Mouse (Mus musculus) ES-E14 (cell line): ENCODE data around the gene Pnmt. TPM values are rescaled to one million over a fixed set of nuclear protein-coding genes. Genes with fewer than 3 reads are reported as not detected.

Experiments
- DNase-seq: peaks from one replicate; pipeline ENCODE4 v3.0.0-alpha.2; 2013; ENCODE audit warnings: low read depth, low spot score
- H3K27ac ChIP-seq: 2 replicates; pipeline ENCODE4 v1.5.1; 2012; ENCODE audit warnings: low read depth, mild to moderate bottlenecking, low read length, moderate library complexity, mixed read lengths; ENCODE audit not compliant: poor library complexity, insufficient read depth, severe bottlenecking
- H3K36me3 ChIP-seq: 2 replicates; pipeline ENCODE4 v1.6.1; 2012; ENCODE audit warnings: mild to moderate bottlenecking, low read length, moderate library complexity, mixed read lengths; ENCODE audit not compliant: control insufficient read depth, poor library complexity, insufficient read depth, severe bottlenecking
- H3K4me1 ChIP-seq, 2 experiments: fragments of 150-350 bp in 1 of 2; sonication (generic) in 1 of 2; 2 replicates each; pipeline ENCODE4 v1.6.1; 2012; ENCODE audit warnings: low read length in 2 of 2, mild to moderate bottlenecking in 1 of 2, mixed read lengths in 1 of 2; ENCODE audit not compliant: control insufficient read depth in 2 of 2, insufficient read depth in 2 of 2, poor library complexity in 1 of 2
- H3K4me3 ChIP-seq, 2 experiments: fragments of 150-350 bp in 1 of 2; sonication (generic) in 1 of 2; 2 replicates each; pipeline ENCODE4 v1.5.1; 2012; ENCODE audit warnings: low read length in 2 of 2, low read depth in 1 of 2, mild to moderate bottlenecking in 1 of 2, mixed read lengths in 1 of 2; ENCODE audit not compliant: insufficient read depth in 1 of 2, poor library complexity in 1 of 2, severe bottlenecking in 1 of 2
- H3K9ac ChIP-seq: 2 replicates; pipeline ENCODE4 v1.6.1; 2012; ENCODE audit warnings: low read depth, mild to moderate bottlenecking, low read length, mixed read lengths; ENCODE audit not compliant: poor library complexity, insufficient read depth, severe bottlenecking
- H3K9me3 ChIP-seq: fragments of 150-350 bp; sonication (generic); 2 replicates; pipeline ENCODE4 v1.6.1; 2012; ENCODE audit warnings: low read depth, mild to moderate bottlenecking, low read length; ENCODE audit not compliant: control insufficient read depth, insufficient read depth
- CHD2 ChIP-seq: IDR thresholded peaks from 2 replicates; pipeline ENCODE4 v1.6.1; 2014; ENCODE audit warnings: mild to moderate bottlenecking, low read depth, low read length, inconsistent platforms
- HCFC1 ChIP-seq: IDR thresholded peaks from 2 replicates; pipeline ENCODE4 v1.6.1; 2012; ENCODE audit warnings: low read length, inconsistent platforms, borderline replicate concordance; ENCODE audit not compliant: insufficient read depth
- MAFK ChIP-seq: IDR thresholded peaks from 2 replicates; pipeline ENCODE4 v1.6.1; 2014; ENCODE audit warnings: mild to moderate bottlenecking, low read depth, low read length, inconsistent platforms; ENCODE audit not compliant: insufficient read depth
- ZC3H11A ChIP-seq: IDR thresholded peaks from 2 replicates; pipeline ENCODE4 v1.6.1; 2012; ENCODE audit warnings: low read depth, mild to moderate bottlenecking, inconsistent platforms, low read length, borderline replicate concordance
- ZNF384 ChIP-seq: IDR thresholded peaks from 2 replicates; pipeline ENCODE4 v1.6.1; 2012; ENCODE audit warnings: low read depth, low read length, inconsistent platforms
- in situ Hi-C, 2 experiments: fragments of 600-800 bp; cut with MboI; formaldehyde crosslinking; loops; one replicate each; pipeline ENCODE4 v1.15.1; 2025; ENCODE audit warnings: low sequenced_read_pairs in 2 of 2, inconsistent platforms in 1 of 2; ENCODE audit not compliant: unreplicated experiment in 2 of 2
- total RNA-seq: library from RNA; depleted of rRNA; stranded (reverse); fragments of 300-350 nt; gene quantifications from 2 replicates; pipeline ENCODE4 v1.2.3, GENCODE M21; 2012

Pnmt gene
- total RNA-seq, 1 experiment, result 0.36 TPM

DNA sequence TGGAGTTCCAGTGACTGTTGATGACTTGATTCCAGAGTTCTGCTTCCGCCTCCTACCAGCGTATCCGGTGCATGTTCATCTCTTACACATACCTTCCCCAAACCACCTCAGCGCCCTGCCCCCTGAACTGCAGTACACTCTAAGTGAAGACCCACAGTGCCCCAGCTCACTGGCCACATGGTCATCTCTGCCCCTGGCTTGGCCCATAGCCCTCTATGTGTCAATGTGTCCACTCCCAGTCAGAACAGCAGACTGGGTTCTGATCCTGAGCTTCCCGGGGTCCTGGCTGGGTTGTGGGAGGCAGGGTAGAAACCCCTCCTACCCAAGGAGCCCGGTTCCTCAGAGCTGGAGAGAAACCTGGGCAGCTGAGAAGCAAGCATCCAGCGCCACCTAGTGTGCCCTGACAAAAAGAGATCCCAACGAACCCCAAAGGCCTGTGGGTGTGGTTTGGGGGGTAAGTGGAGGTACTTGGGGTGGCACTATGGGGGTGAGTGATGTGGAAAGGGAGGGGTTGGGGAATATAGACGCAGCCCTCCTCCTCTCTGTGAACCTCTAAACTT is 3.1 kb downstream of the Pnmt start:
- TF ChIP-seq HCFC1 (no peak), ZC3H11A (no peak), CHD2 (no peak), MAFK (no peak), ZNF384 (no peak)
- H3K9me3 ChIP-seq, result no peaks in the 10 kb centered on the region
- in situ Hi-C loops, result no loop called here
- peaks cover 0 to 31% of the 10 kb centered on the region in 2 experiments; a peak in 1 of 4 replicates for H3K4me1 ChIP-seq
- H3K9ac ChIP-seq, result no peak overlapping the region
- no peaks in the 10 kb centered on the region for H3K36me3 ChIP-seq
- H3K4me3 ChIP-seq, result no peak overlapping the region
- no peak overlapping the region for H3K27ac ChIP-seq
- DNase-seq, result no peak

DNA sequence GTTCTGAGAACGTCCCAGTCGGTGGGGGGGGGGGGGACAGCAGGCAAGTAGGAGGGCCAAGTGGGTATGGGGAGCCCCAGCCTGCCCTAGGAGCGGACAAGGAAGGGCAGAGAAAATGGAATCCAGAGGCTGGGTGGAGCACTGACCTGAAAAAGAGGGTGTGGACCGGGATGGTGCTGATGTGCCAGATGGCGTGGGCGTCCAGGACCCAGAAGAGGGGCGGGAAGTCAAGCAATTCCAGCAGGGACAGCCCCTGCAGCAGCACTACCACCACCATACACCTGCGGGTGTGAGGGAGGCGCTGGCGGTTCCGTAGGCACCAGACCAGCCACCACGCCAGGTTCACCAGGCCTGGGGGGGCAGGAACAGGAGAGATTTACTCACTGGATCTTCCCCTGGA is 3.9 kb downstream of the Pnmt start:
- Histone ChIP-seq H3K27ac (no peak overlapping the region), H3K4me3 (no peak overlapping the region), H3K9ac (no peak overlapping the region), H3K9me3 (no peaks in the 10 kb centered on the region), H3K36me3 (no peaks in the 10 kb centered on the region), H3K4me1 (peaks cover 0 to 31% of the 10 kb centered on the region in 2 experiments; a peak in 1 of 4 replicates)
- in situ Hi-C loops, result no loop called here
- DNase-seq, result no peak
- TF ChIP-seq HCFC1 (no peak), MAFK (no peak), ZC3H11A (no peak), CHD2 (no peak), ZNF384 (no peak)

- peaks cover 0 to 29% of the 10 kb centered on the region in 2 experiments; a peak in 1 of 4 replicates for H3K4me1 ChIP-seq
These were observed 5.8 kb downstream of the Pnmt start for GRCm38 (mm10) chr11:98392034-98392433.

GRCm38 (mm10) chr11:98392645-98393044 is 6.4 kb downstream of the Pnmt start:
- in situ Hi-C loops, result no loop called here
- H3K4me1 ChIP-seq, result peaks cover 0 to 28% of the 10 kb centered on the region in 2 experiments; a peak in 1 of 4 replicates
- H3K27ac ChIP-seq, result 0 out of 2 replicates have a peak overlapping the region, but pooled peaks have one; percentile 5

More at GRCm38 (mm10) chr11:98392034-98392433, 5.8 kb downstream of the Pnmt start:
- Histone ChIP-seq H3K4me3 (peak overlapping the region in 1 of 2 experiments; percentile 26; a peak in 2 of 4 replicates), H3K27ac (no peak overlapping the region), H3K36me3 (no peaks in the 10 kb centered on the region), H3K9me3 (no peaks in the 10 kb centered on the region), H3K9ac (no peak overlapping the region)
- no peak for DNase-seq
- TF ChIP-seq HCFC1 (no peak), CHD2 (no peak), ZC3H11A (no peak), MAFK (no peak), ZNF384 (no peak)
- in situ Hi-C loops, result no loop called here

More at GRCm38 (mm10) chr11:98392645-98393044, 6.4 kb downstream of the Pnmt start:
- Histone ChIP-seq H3K9me3 (no peaks in the 10 kb centered on the region), H3K36me3 (no peaks in the 10 kb centered on the region), H3K9ac (no peak overlapping the region), H3K4me3 (peak overlapping the region in 1 of 2 experiments; percentile 26; a peak in 2 of 4 replicates)
- TF ChIP-seq ZC3H11A, result no peak
- TF ChIP-seq CHD2, result no peak
- no peak for TF ChIP-seq ZNF384
- TF ChIP-seq HCFC1, result no peak
- no peak for TF ChIP-seq MAFK
- no peak for DNase-seq
